Mouse (Mus musculus): ENCODE results near the gene Pdlim3.

- TF ChIP-seq POLR2A (IDR thresholded peaks at IDR 0.05; ENCODE audit: extremely low read depth, insufficient read depth, low read length) (no peak), CTCF (IDR thresholded peaks at IDR 0.05; ENCODE audit: extremely low read depth, insufficient read depth, low read length) (no peak)
These were observed 10.2 kb upstream of the Pdlim3 start for GRCm38 (mm10) chr8:45874945-45875626.
